Mouse (Mus musculus): Measurements from ENCODE around the gene Arl3. TPM values are rescaled to one million over a fixed set of nuclear protein-coding genes. Genes with fewer than 3 reads are reported as not detected.
A peak's percentile ranks its signal among the peaks of the same experiment; 100 is the strongest.

Gene Arl3
- total RNA-seq, 1 experiment: 39.7 TPM

- peaks cover 9 to 27% of the 10 kb centered on the region in 2 experiments for H3K4me1 ChIP-seq (ENCODE audit: control insufficient read depth in 2 of 2, insufficient read depth in 2 of 2, low read length in 2 of 2, poor library complexity in 1 of 2)
- H3K9me3 ChIP-seq (ENCODE audit: control insufficient read depth, insufficient read depth, low read depth, low read length): no peaks in the 10 kb centered on the region
- no peak overlapping the region for H3K9ac ChIP-seq (ENCODE audit: insufficient read depth, low read depth, low read length, poor library complexity, severe bottlenecking)
- DNase-seq (ENCODE audit: low read depth, low spot score): no peak
- H3K36me3 ChIP-seq (ENCODE audit: control insufficient read depth, insufficient read depth, low read length, poor library complexity, severe bottlenecking): peaks cover 2% of the 10 kb centered on the region; the same call in 1 of the 2 replicates
- in situ Hi-C loops (cut with MboI; ENCODE audit: low sequenced_read_pairs in 2 of 2, unreplicated experiment in 2 of 2): no loop called here
- no peak overlapping the region for H3K27ac ChIP-seq (ENCODE audit: insufficient read depth, low read depth, low read length, poor library complexity, severe bottlenecking)
- H3K4me3 ChIP-seq (ENCODE audit: insufficient read depth in 1 of 2, low read depth in 1 of 2, low read length in 2 of 2, poor library complexity in 1 of 2, severe bottlenecking in 1 of 2): no peak overlapping the region
- TF ChIP-seq ZNF384 (IDR thresholded peaks at IDR 0.05; ENCODE audit: low read depth, low read length): no peak
- no peak for TF ChIP-seq HCFC1 (IDR thresholded peaks at IDR 0.05; ENCODE audit: borderline replicate concordance, insufficient read depth, low read length)
- TF ChIP-seq CHD2 (IDR thresholded peaks at IDR 0.05; ENCODE audit: low read depth, low read length): no peak
- no peak for TF ChIP-seq ZC3H11A (IDR thresholded peaks at IDR 0.05; ENCODE audit: borderline replicate concordance, low read depth, low read length)
- no peak for TF ChIP-seq MAFK (IDR thresholded peaks at IDR 0.05; ENCODE audit: insufficient read depth, low read depth, low read length)
Observed at GRCm38 (mm10) chr19:46617361-46617760, 44.4 kb upstream of the Arl3 start.

GRCm38 (mm10) chr19:46616378-46616777, 43.4 kb upstream of the Arl3 start:
- no peak overlapping the region for H3K4me3 ChIP-seq (ENCODE audit: insufficient read depth in 1 of 2, low read depth in 1 of 2, low read length in 2 of 2, poor library complexity in 1 of 2, severe bottlenecking in 1 of 2)
- in situ Hi-C loops (cut with MboI; ENCODE audit: low sequenced_read_pairs in 2 of 2, unreplicated experiment in 2 of 2): no loop called here
- H3K9ac ChIP-seq (ENCODE audit: insufficient read depth, low read depth, low read length, poor library complexity, severe bottlenecking): peak overlapping the region; percentile 24; the same call in 1 of the 2 replicates
- H3K36me3 ChIP-seq (ENCODE audit: control insufficient read depth, insufficient read depth, low read length, poor library complexity, severe bottlenecking): peaks cover 2% of the 10 kb centered on the region; the same call in 1 of the 2 replicates
- TF ChIP-seq MAFK (IDR thresholded peaks at IDR 0.05; ENCODE audit: insufficient read depth, low read depth, low read length) (no peak), ZC3H11A (IDR thresholded peaks at IDR 0.05; ENCODE audit: borderline replicate concordance, low read depth, low read length) (no peak), HCFC1 (IDR thresholded peaks at IDR 0.05; ENCODE audit: borderline replicate concordance, insufficient read depth, low read length) (no peak), CHD2 (IDR thresholded peaks at IDR 0.05; ENCODE audit: low read depth, low read length) (no peak), ZNF384 (IDR thresholded peaks at IDR 0.05; ENCODE audit: low read depth, low read length) (no peak)
- DNase-seq (ENCODE audit: low read depth, low spot score): no peak
- peaks cover 7 to 18% of the 10 kb centered on the region in 2 experiments for H3K4me1 ChIP-seq (ENCODE audit: control insufficient read depth in 2 of 2, insufficient read depth in 2 of 2, low read length in 2 of 2, poor library complexity in 1 of 2)
- no peaks in the 10 kb centered on the region for H3K9me3 ChIP-seq (ENCODE audit: control insufficient read depth, insufficient read depth, low read depth, low read length)
- no peak overlapping the region; the same call in 1 of the 2 replicates for H3K27ac ChIP-seq (ENCODE audit: insufficient read depth, low read depth, low read length, poor library complexity, severe bottlenecking)

- no peaks in the 10 kb centered on the region for H3K9me3 ChIP-seq (ENCODE audit: control insufficient read depth, insufficient read depth, low read depth, low read length)
- in situ Hi-C loops (cut with MboI; ENCODE audit: low sequenced_read_pairs in 2 of 2, unreplicated experiment in 2 of 2): no loop called here
- H3K4me3 ChIP-seq (ENCODE audit: insufficient read depth in 1 of 2, low read depth in 1 of 2, low read length in 2 of 2, poor library complexity in 1 of 2, severe bottlenecking in 1 of 2): no peak overlapping the region
- H3K27ac ChIP-seq (ENCODE audit: insufficient read depth, low read depth, low read length, poor library complexity, severe bottlenecking): no peak overlapping the region
- DNase-seq (ENCODE audit: low read depth, low spot score): no peak
- TF ChIP-seq ZNF384 (IDR thresholded peaks at IDR 0.05; ENCODE audit: low read depth, low read length) (no peak), MAFK (IDR thresholded peaks at IDR 0.05; ENCODE audit: insufficient read depth, low read depth, low read length) (no peak), ZC3H11A (IDR thresholded peaks at IDR 0.05; ENCODE audit: borderline replicate concordance, low read depth, low read length) (no peak), CHD2 (IDR thresholded peaks at IDR 0.05; ENCODE audit: low read depth, low read length) (no peak), HCFC1 (IDR thresholded peaks at IDR 0.05; ENCODE audit: borderline replicate concordance, insufficient read depth, low read length) (no peak)
- H3K4me1 ChIP-seq (ENCODE audit: control insufficient read depth in 2 of 2, insufficient read depth in 2 of 2, low read length in 2 of 2, poor library complexity in 1 of 2): peaks cover 0 to 8% of the 10 kb centered on the region in 2 experiments; a peak in 2 of 4 replicates
- no peak overlapping the region for H3K9ac ChIP-seq (ENCODE audit: insufficient read depth, low read depth, low read length, poor library complexity, severe bottlenecking)
- H3K36me3 ChIP-seq (ENCODE audit: control insufficient read depth, insufficient read depth, low read length, poor library complexity, severe bottlenecking): no peaks in the 10 kb centered on the region
Observed at GRCm38 (mm10) chr19:46608158-46608557, 35.2 kb upstream of the Arl3 start.

GRCm38 (mm10) chr19:46607424-46607823, 34.4 kb upstream of the Arl3 start:
- in situ Hi-C loops (cut with MboI; ENCODE audit: low sequenced_read_pairs in 2 of 2, unreplicated experiment in 2 of 2): no loop called here
- TF ChIP-seq ZC3H11A (IDR thresholded peaks at IDR 0.05; ENCODE audit: borderline replicate concordance, low read depth, low read length): no peak
- TF ChIP-seq ZNF384 (IDR thresholded peaks at IDR 0.05; ENCODE audit: low read depth, low read length): no peak
- TF ChIP-seq CHD2 (IDR thresholded peaks at IDR 0.05; ENCODE audit: low read depth, low read length): no peak
- TF ChIP-seq HCFC1 (IDR thresholded peaks at IDR 0.05; ENCODE audit: borderline replicate concordance, insufficient read depth, low read length): no peak
- TF ChIP-seq MAFK (IDR thresholded peaks at IDR 0.05; ENCODE audit: insufficient read depth, low read depth, low read length): no peak
- no peak overlapping the region for H3K27ac ChIP-seq (ENCODE audit: insufficient read depth, low read depth, low read length, poor library complexity, severe bottlenecking)
- DNase-seq (ENCODE audit: low read depth, low spot score): no peak
- H3K9me3 ChIP-seq (ENCODE audit: control insufficient read depth, insufficient read depth, low read depth, low read length): no peaks in the 10 kb centered on the region
- H3K4me1 ChIP-seq (ENCODE audit: control insufficient read depth in 2 of 2, insufficient read depth in 2 of 2, low read length in 2 of 2, poor library complexity in 1 of 2): peaks cover 0 to 8% of the 10 kb centered on the region in 2 experiments; a peak in 2 of 4 replicates
- no peak overlapping the region for H3K4me3 ChIP-seq (ENCODE audit: insufficient read depth in 1 of 2, low read depth in 1 of 2, low read length in 2 of 2, poor library complexity in 1 of 2, severe bottlenecking in 1 of 2)
- no peaks in the 10 kb centered on the region for H3K36me3 ChIP-seq (ENCODE audit: control insufficient read depth, insufficient read depth, low read length, poor library complexity, severe bottlenecking)
- H3K9ac ChIP-seq (ENCODE audit: insufficient read depth, low read depth, low read length, poor library complexity, severe bottlenecking): no peak overlapping the region

All from ES-E14 (cell line).